14 mouse cellular contexts compared by ENCODE assay signal in genomic region chr11:36331408-36332178, GRCm38 (mm10).
DNase-seq lines count a peak whose midpoint lies in the region; ATAC-seq and TF ChIP-seq lines count a peak whose summit lies in the region.
"Had no signal": no experiment of that assay in that cellular context is flagged by ENCODE, and none has a peak within 500 bp of the region (broad histone marks: within the 10 kb centered on the region; RNA-seq: fewer than 3 reads in every experiment).

No protein-coding gene starts in this region.

- no peak overlapping the region for H3K9ac ChIP-seq in forebrain, embryonic 11.5 days (ENCODE audit: low read length)
- H3K9ac ChIP-seq in forebrain, embryonic 15.5 days (replicated peaks): no peak overlapping the region
- no peak overlapping the region for H3K9ac ChIP-seq in hindbrain, embryonic 12.5 days
- no peak overlapping the region for H3K9ac ChIP-seq in neural tube, embryonic 15.5 days (replicated peaks)
- H3K9ac ChIP-seq in heart, adult 2 months (ENCODE audit: low read depth, low read length): no peak overlapping the region
- H3K9ac ChIP-seq: liver, embryonic 12.5 days had no signal

- H3K27me3 ChIP-seq in forebrain, embryonic 11.5 days (ENCODE audit: control insufficient read depth, insufficient read depth, low read length): no peaks in the 10 kb centered on the region; the same call in 1 of the 2 replicates
- no peaks in the 10 kb centered on the region for H3K27me3 ChIP-seq in forebrain, embryonic 15.5 days
- no peaks in the 10 kb centered on the region for H3K27me3 ChIP-seq in hindbrain, embryonic 12.5 days
- no peaks in the 10 kb centered on the region for H3K27me3 ChIP-seq in neural tube, embryonic 15.5 days (replicated peaks)
- H3K27me3 ChIP-seq in heart, adult 2 months (ENCODE audit: control insufficient read depth, insufficient read depth, low read length): no peaks in the 10 kb centered on the region
- H3K27me3 ChIP-seq: CH12.LX; liver, embryonic 12.5 days; megakaryocyte, embryonic 14.5 days had no signal

- H3K9me3 ChIP-seq in forebrain, embryonic 11.5 days (ENCODE audit: control insufficient read depth, low read length): no peaks in the 10 kb centered on the region
- H3K9me3 ChIP-seq in forebrain, embryonic 15.5 days: no peaks in the 10 kb centered on the region
- H3K9me3 ChIP-seq in hindbrain, embryonic 12.5 days (replicated peaks): no peaks in the 10 kb centered on the region
- H3K9me3 ChIP-seq in neural tube, embryonic 15.5 days (replicated peaks): no peaks in the 10 kb centered on the region
- H3K9me3 ChIP-seq: liver, embryonic 12.5 days had no signal

- no peaks in the 10 kb centered on the region for H3K36me3 ChIP-seq in forebrain, embryonic 11.5 days (ENCODE audit: control insufficient read depth, insufficient read depth, low read length)
- H3K36me3 ChIP-seq in forebrain, embryonic 15.5 days: no peaks in the 10 kb centered on the region
- H3K36me3 ChIP-seq in hindbrain, embryonic 12.5 days: no peaks in the 10 kb centered on the region
- no peaks in the 10 kb centered on the region for H3K36me3 ChIP-seq in neural tube, embryonic 15.5 days
- H3K36me3 ChIP-seq in heart, adult 2 months (ENCODE audit: control insufficient read depth, insufficient read depth, low read length): no peaks in the 10 kb centered on the region
- H3K36me3 ChIP-seq: liver, embryonic 12.5 days had no signal

- no peaks in the 10 kb centered on the region; the same call in 1 of the 2 replicates for H3K4me1 ChIP-seq in forebrain, embryonic 11.5 days (replicated peaks; ENCODE audit: control insufficient read depth, insufficient read depth, low read length)
- peaks cover 22% of the 10 kb centered on the region for H3K4me1 ChIP-seq in forebrain, embryonic 15.5 days
- H3K4me1 ChIP-seq in hindbrain, embryonic 12.5 days: peaks cover 14% of the 10 kb centered on the region
- H3K4me1 ChIP-seq in neural tube, embryonic 15.5 days: peaks cover 25% of the 10 kb centered on the region
- H3K4me1 ChIP-seq in heart, adult 2 months (ENCODE audit: control insufficient read depth, insufficient read depth, low read length): no peaks in the 10 kb centered on the region
- H3K4me1 ChIP-seq: liver, embryonic 12.5 days; megakaryocyte, embryonic 14.5 days had no signal

- DNase-seq in forebrain, embryonic 11.5 days (ENCODE audit: low spot score): no peak
- peak; percentile 53 for DNase-seq in layer of hippocampus, adult 9-11 months
- no peak for DNase-seq in layer of hippocampus, postnatal 25 days (ENCODE audit: extremely low spot score in 1 of 2, low spot score in 1 of 2)
- no peak for DNase-seq in heart, adult 2 months
- DNase-seq: adrenal gland, postnatal 25 days; cerebellum, adult 9-11 months; gastrocnemius, postnatal 36 days had no signal

- no peak for TF ChIP-seq POLR2A in heart, adult 2 months (IDR thresholded peaks at IDR 0.05; ENCODE audit: insufficient read depth, low read depth, low read length)

- ATAC-seq in forebrain, embryonic 11.5 days (replicated peaks; ENCODE audit: low FRiP score): 0 out of 2 replicates have a peak, but pooled peaks have one; percentile 36
- ATAC-seq in forebrain, embryonic 15.5 days (replicated peaks): no peak
- ATAC-seq in hindbrain, embryonic 12.5 days (ENCODE audit: low FRiP score): peak; percentile 58; the same call in 1 of the 2 replicates
- ATAC-seq in neural tube, embryonic 15.5 days (ENCODE audit: low FRiP score): peak; percentile 65; the same call in 1 of the 2 replicates
- no peak for ATAC-seq in megakaryocyte progenitor cell, adult 5-6 weeks (replicated peaks; ENCODE audit: poor library complexity)
- ATAC-seq: liver, embryonic 12.5 days had no signal

- no peak overlapping the region for H3K4me3 ChIP-seq in forebrain, embryonic 11.5 days (ENCODE audit: low read depth, low read length)
- no peak overlapping the region for H3K4me3 ChIP-seq in forebrain, embryonic 15.5 days
- H3K4me3 ChIP-seq in hindbrain, embryonic 12.5 days: no peak overlapping the region
- no peak overlapping the region for H3K4me3 ChIP-seq in neural tube, embryonic 15.5 days (replicated peaks)
- no peak overlapping the region for H3K4me3 ChIP-seq in heart, adult 2 months
- H3K4me3 ChIP-seq: liver, embryonic 12.5 days; megakaryocyte, embryonic 14.5 days had no signal

- H3K4me2 ChIP-seq in forebrain, embryonic 11.5 days (ENCODE audit: low read depth, low read length, severe bottlenecking): no peak overlapping the region
- H3K4me2 ChIP-seq in forebrain, embryonic 15.5 days (replicated peaks): no peak overlapping the region
- H3K4me2 ChIP-seq in hindbrain, embryonic 12.5 days (replicated peaks): no peak overlapping the region
- peak overlapping the region; percentile 22 for H3K4me2 ChIP-seq in neural tube, embryonic 15.5 days
- H3K4me2 ChIP-seq: liver, embryonic 12.5 days had no signal

- TF ChIP-seq EP300 in heart, adult 2 months (IDR thresholded peaks at IDR 0.05; ENCODE audit: insufficient read depth, low read depth, low read length): no peak

- H3K27ac ChIP-seq in forebrain, embryonic 11.5 days (ENCODE audit: low read depth, low read length): no peak overlapping the region
- H3K27ac ChIP-seq in forebrain, embryonic 15.5 days (replicated peaks): no peak overlapping the region
- peak overlapping the region; percentile 17; the same call in 1 of the 2 replicates for H3K27ac ChIP-seq in hindbrain, embryonic 12.5 days
- 0 out of 2 replicates have a peak overlapping the region, but pooled peaks have one; percentile 41 for H3K27ac ChIP-seq in neural tube, embryonic 15.5 days (replicated peaks)
- H3K27ac ChIP-seq in heart, adult 2 months: no peak overlapping the region
- H3K27ac ChIP-seq: liver, embryonic 12.5 days had no signal

- WGBS in forebrain, embryonic 11.5 days: 78% methylated on average over 13 of the region's 13 CpGs
- WGBS in forebrain, embryonic 15.5 days: 49% methylated on average over 13 of the region's 13 CpGs
- WGBS in hindbrain, embryonic 12.5 days: 56% methylated on average over 13 of the region's 13 CpGs
- 36% methylated on average over 13 of the region's 13 CpGs for WGBS in neural tube, embryonic 15.5 days
- 69% methylated on average over 13 of the region's 13 CpGs for WGBS in heart, adult 2 months

- no peak for TF ChIP-seq CTCF in heart, adult 2 months (IDR thresholded peaks at IDR 0.05)

- no peaks in the 10 kb centered on the region for H3K79me2 ChIP-seq in heart, adult 2 months (replicated peaks; ENCODE audit: control insufficient read depth, insufficient read depth, low read length)

- intact Hi-C loops in heart, adult 2 months (cut with DNase I): no loop called here

Comparison
In these comparisons a context has a peak if more than half of its experiments do, and no peak if none do; other contexts are left out.
1. ATAC-seq: peak in forebrain, embryonic 11.5 days (single experiment), hindbrain, embryonic 12.5 days (single experiment) and neural tube, embryonic 15.5 days (single experiment); none in forebrain, embryonic 15.5 days (single experiment) and megakaryocyte progenitor cell, adult 5-6 weeks (single experiment).
2. H3K27ac ChIP-seq: peak in hindbrain, embryonic 12.5 days (single experiment) and neural tube, embryonic 15.5 days (single experiment); none in forebrain, embryonic 11.5 days (single experiment), forebrain, embryonic 15.5 days (single experiment) and heart, adult 2 months (single experiment).